Mouse (Mus musculus): Measurements from ENCODE around the gene Psmd4. TPM values are rescaled to one million over a fixed set of nuclear protein-coding genes. Genes with fewer than 3 reads are reported as not detected.
"Not testable (repeated sequence)": the region's sequence is repeated elsewhere in the genome, so short reads cannot be mapped to it uniquely, and the experiment has no call there.

The Psmd4 gene
- 91.5 and 116 TPM in 2 replicates for total RNA-seq (2015)
- total RNA-seq (2017) = 233 and 245 TPM in 2 replicates

GRCm38 (mm10) chr3:95042166-95042837 lies at the start of gene Psmd4:
TSS of gene Psmd4 (minus strand) at chr3:95042614.
- ATAC-seq (replicated peaks; ENCODE audit: poor library complexity) = peak; percentile 98

GRCm38 (mm10) chr3:95088071-95088470 lies 45.7 kb upstream of the Psmd4 start:
- no peak for ATAC-seq (replicated peaks; ENCODE audit: poor library complexity)

DNA sequence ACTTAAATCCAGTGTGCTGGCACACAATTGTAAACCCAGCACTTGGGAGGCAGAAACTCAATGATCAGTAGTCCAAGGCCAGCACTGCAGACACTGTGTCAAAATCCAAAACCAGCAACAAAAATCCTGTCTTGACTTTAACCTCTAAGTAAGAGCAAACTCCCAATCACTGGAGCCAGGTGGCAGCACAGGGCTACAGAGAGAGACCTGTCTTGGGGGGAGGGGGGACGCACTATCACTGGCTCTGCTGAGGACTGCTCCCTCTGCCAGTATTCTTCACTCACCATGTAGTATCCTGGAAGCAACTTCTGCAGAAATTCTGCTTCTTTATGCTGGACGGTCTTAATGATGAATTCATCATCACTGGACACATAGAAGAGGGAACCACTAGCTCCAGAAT lies 29.2 kb upstream of the Psmd4 start:
- ATAC-seq (replicated peaks; ENCODE audit: poor library complexity) = no peak

DNA sequence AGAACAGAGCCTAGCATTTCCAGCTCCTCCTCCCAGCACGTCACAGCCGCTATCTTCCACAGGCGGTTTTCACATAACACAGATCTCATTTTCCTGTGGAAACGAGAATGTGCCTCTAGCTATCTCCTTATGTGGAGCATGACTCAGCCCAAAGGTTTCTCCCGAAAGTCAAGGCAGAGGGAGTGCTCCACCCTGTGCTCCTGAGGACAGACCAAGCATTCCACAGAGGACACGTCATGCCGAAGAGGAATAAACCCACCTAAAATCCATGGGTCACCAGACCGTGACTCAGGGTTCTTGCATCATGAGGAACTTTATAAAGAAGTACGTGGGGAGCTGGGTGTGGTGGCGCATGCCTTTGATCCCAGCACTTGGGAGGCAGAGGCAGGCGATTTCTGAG lies 24.2 kb upstream of the Psmd4 start:
- ATAC-seq (replicated peaks; ENCODE audit: poor library complexity) = no peak

GRCm38 (mm10) chr3:95066095-95066494 lies 23.7 kb upstream of the Psmd4 start:
- no peak for ATAC-seq (replicated peaks; ENCODE audit: poor library complexity)

- no peak for ATAC-seq (replicated peaks; ENCODE audit: poor library complexity)
Observed at GRCm38 (mm10) chr3:95065553-95065952, 23.1 kb upstream of the Psmd4 start.

DNA sequence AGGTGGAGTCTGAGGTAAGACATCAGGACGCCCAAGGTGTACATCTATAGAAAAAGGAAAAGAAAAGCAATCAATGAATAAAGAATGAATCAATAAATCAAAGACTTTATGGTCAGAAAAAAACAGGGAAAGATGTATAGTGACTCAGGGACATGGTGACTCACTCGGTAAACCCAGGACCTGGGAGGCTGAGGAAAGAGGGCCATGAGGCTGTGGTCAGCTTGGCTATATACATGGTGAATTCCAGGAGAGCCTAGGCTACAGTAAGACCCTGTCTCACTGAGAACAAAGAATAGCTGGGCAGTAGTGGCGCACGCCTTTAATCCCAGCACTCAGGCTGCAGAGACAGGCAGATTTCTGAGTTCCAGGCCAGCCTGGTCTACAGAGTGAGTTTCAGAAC lies 21.3 kb upstream of the Psmd4 start:
- no peak for ATAC-seq (replicated peaks; ENCODE audit: poor library complexity)

DNA sequence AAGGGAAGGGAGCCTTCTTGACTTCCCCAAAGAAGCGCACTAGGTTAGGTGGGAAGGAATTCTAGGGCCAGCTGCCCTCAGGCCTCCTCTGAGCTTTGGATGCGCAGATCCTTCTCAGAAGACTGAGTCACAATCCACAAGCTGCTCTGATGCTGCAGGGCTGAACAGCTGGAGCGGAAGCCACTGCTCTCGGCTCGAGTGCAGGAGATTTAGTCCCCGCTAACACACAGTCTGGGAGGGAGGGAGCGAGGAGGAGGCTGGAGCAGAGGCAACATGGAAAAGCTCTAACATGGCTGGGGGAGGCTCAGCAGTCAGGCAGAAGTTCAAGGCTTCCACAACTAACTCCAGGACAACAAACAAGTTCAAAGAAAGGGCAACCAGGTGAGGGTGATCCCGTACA lies 15.7 kb upstream of the Psmd4 start:
- ATAC-seq (replicated peaks; ENCODE audit: poor library complexity) = no peak

- ATAC-seq (replicated peaks; ENCODE audit: poor library complexity) = peak; percentile 67
Observed at GRCm38 (mm10) chr3:95056275-95056674, 13.9 kb upstream of the Psmd4 start.

DNA sequence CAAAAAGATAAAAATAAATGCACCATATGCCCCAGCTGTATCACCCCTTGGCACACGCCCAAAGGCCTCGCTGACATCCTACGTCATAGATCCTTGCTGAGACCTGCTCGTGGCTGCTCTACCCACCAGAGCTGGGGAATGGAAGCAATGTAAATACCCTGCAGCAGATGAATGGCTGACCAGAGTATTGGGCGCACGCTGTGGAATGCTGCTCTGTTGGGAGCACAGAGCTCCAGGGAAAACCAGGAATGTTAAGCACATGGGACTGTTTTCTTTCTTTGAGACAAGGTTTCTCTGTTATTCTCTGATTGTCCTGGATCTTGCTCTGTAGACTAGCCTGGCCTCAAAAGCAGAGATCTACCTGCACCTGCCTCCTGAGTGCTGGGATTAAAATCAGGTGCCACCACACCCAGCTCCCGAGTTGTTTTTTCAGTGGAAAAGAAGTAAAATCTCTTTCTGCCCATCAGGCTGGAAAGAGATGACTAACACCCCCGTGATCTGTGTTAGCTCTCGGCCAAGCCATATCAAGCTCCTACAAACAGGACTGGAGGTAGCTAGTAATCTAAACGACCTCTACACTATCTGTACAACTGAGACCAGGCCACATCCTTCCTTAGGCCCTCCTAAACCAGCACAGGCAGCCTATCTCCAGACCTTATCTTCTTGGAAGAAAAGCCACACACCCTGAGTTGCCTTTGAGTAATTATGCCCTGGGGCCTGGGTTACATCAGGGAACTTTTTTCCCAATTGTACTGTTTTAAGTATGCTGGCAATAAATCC lies 12.3 kb upstream of the Psmd4 start:
- peak; percentile 65 for ATAC-seq (replicated peaks; ENCODE audit: poor library complexity)

DNA sequence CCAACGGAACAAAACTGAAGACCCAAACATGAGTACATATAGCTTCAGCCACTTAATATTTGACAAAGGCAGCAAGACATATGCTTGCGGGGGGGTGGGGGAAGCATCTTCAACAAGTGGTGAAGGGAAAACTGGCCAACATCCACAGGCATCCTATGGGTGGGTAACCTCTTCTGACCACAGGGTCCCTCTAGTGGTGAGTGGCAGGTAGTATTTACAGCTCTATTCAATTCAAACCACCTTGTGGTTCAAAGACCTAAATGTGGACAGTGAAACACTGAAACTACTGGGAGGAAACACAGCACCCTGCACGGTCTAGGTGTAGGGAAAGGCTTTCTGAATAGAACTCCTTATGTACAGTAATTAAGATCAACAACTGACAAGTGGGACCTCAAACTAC lies 11.3 kb upstream of the Psmd4 start:
- peak; percentile 56 for ATAC-seq (replicated peaks; ENCODE audit: poor library complexity)

DNA sequence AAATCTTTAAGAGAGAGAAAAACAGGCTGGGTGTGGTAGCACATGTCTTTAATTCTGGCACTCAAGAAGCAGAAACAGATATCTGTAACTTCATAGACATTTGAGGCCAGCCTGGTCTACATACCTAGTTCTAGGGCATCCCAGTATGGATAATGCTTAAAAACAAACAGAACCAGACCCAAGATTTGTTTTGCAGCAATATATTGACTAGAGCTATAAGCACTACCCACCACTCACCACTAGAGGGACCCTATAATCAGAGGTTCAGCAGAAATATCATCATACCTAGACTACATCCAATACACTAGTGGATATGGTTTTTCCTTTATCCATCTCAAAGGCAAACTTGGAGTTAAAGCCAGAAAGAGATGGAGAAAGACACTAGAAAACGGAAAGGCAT lies 10.5 kb upstream of the Psmd4 start:
- peak; percentile 53 for ATAC-seq (replicated peaks; ENCODE audit: poor library complexity)

- ATAC-seq (replicated peaks; ENCODE audit: poor library complexity) = no peak
Observed at GRCm38 (mm10) chr3:95047914-95048313, 5.5 kb upstream of the Psmd4 start.

DNA sequence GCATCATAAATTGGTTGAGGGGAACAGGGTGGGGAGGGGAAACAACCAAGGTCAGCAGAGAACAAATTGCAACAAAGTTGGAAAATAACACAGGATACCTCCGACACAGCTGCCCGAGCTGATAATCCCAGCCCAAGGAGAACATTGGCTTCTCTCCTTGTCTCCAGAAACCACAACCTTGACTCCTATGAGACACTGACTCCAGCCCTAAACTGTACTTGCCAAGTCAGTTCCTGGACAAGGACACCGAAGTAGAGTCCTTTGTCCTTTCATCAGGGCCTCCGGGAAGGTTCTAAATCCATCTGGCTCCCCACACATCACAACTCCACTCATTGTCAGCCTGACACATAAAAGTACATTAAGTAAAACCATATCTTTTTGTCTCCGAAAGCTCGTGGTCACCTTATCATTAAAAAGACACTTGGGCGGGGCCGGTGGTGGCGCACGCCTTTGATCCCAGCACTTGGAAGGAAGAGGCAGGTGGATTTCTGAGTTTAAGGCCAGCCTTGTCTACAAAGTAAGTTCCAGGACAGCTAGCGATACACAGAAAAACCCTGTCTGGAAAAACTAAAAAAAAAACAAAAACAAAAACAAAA lies 4.1 kb upstream of the Psmd4 start:
- no peak; the same call in 1 of the 2 replicates for ATAC-seq (replicated peaks; ENCODE audit: poor library complexity)

DNA sequence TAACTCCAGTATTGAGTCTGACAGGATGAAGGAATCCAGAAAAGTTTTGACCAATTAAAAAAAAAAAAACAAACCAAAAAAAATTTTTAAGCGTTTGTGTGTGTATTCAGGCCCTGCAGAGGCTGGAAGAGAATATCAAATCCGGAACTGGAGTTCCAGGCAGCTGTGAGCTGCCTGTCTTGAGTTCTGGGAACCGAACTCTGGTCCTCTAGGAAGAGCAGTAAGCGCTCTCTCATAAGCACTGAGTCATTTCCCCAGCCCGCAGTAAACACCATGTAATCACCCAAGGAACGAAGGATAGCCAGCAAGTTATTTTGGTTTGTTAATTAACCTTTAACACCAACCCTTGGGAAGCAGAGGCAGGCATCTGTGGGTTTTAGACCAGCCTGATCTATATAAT lies 837 bp upstream of the Psmd4 start:
- ATAC-seq (replicated peaks; ENCODE audit: poor library complexity) = no peak

DNA sequence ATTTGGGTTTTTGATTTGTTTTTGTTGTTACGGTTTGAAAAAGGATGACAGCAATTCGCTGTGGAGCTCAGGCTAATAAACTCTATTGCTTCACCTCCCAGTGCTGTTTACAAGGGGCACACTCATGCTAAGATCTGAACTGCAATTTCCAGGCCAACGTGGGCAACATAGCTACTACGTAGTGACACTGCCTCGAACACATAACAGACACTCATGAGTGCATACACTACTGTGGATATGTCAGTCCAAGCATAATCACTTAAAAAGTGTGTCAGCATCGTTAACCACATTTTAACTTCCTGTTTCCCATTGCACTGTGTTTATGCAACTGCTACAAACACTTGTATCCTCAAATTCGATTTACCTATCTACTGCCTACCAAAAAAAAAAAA lies 420 bp upstream of the Psmd4 start:
- ATAC-seq (replicated peaks; ENCODE audit: poor library complexity) = peak; percentile 65

DNA sequence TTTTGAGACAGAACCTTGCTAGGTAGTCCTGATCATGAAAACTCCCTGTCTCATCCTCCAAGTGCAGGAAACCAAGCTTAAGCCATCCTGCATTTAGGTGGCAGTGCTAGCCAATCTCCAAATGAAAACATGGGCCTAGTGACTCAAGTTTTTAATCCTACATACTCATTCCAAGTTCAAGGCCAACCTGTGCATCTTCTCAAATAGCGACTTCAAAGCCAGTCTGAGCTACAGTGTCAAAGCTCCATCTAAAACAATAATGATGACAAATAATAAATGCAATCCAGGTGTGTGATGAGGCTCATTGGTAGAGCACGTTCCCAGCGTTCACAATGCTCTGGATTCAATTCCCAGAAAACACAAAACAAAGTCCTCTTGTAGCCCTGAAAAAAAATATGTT lies 789 bp downstream of the Psmd4 start:
- ATAC-seq (replicated peaks; ENCODE audit: poor library complexity) = no peak

DNA sequence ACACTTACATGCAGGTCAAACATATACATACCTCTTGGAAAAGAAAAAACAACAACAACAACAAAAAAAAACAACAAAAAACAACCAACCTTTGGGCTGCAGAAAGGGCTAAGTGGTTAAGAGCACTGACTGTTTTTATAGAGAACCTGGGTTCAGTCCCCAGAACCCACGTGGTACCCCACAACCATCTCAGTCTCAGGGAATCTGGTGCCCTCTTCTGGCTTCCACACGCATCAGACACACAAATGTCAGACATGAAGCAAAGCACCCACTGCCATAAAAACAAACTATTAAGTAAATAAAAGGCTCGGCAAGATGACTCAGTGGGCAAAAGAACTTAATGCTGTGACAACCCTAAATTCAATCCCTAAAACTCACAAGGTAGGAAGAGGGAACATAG lies 12.5 kb downstream of the Psmd4 start:
- ATAC-seq (replicated peaks; ENCODE audit: poor library complexity) = 0 out of 2 replicates have a peak, but pooled peaks have one; percentile 43

- not testable (repeated sequence) for ATAC-seq (replicated peaks; ENCODE audit: poor library complexity)
Observed at GRCm38 (mm10) chr3:95029291-95029827, 13.1 kb downstream of the Psmd4 start.

DNA sequence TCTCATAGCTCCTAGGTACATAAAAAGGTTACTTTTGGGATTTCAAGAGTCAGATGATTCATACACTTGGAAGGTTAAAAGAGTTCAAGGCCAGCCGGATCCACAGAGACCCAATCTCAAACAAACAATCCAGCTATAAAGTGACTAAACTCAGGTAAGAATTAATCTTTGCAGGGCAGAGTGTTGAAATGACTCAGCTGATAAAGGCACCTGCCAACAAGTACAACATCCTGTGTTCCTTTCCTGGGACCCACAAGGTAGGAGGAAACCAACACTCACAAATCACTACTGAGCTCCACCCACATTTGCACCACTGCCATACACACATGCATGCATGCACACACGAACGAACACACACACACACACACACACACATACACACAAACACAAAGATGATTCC lies 13.8 kb downstream of the Psmd4 start:
- 0 out of 2 replicates have a peak, but pooled peaks have one; percentile 18 for ATAC-seq (replicated peaks; ENCODE audit: poor library complexity)

DNA sequence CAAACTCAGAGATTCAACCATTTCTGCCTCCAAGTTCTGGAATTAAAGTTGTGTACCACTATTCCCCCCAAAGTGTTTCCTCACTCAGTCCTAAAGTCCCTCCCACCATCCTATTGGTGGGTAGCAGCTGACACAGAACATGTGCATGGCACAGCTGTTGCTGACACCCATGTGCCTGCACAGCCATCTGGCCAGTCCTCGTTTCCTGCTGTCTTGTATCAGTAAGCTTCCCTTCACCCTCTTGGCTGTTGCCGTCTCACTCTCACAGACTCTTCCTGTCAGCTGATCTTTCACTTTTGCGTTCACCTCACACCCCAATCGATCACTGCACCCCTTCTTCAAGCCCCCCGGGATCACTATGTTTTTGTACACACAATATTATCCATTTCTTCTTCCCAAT lies 14.7 kb downstream of the Psmd4 start:
- peak; percentile 85 for ATAC-seq (replicated peaks; ENCODE audit: poor library complexity)

Data from megakaryocyte progenitor cell, adult 5-6 weeks (primary cell).